Comparison of ENCODE assay signal across 9 mouse cellular contexts in the genomic region with DNA sequence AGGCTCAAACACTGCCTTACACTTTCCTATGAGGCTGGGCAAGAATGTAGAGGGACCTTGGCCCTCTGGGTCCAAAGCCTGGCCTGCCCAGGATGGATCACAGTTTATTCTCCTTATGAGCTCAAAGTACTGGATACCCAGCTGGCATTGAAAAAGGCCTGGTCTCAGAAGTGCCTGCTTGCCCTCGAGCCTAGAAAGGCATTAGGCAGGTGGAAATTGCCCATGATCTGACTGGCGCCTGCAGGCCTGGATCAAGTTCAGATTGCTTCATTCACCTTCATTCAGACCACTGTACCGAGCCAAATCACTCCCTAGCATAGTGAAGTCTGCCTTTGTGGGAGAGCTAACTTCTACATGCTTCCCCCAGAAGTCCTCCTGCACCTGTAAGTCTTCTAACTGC. TPM values are rescaled to one million over a fixed set of nuclear protein-coding genes. Genes with fewer than 3 reads are reported as not detected.
DNase-seq lines count a peak whose midpoint lies in the region; ATAC-seq and TF ChIP-seq lines count a peak whose summit lies in the region.
"Had no signal": no experiment of that assay in that cellular context is flagged by ENCODE, and none has a peak within 500 bp of the region (broad histone marks: within the 10 kb centered on the region; RNA-seq: fewer than 3 reads in every experiment).

No protein-coding gene starts in this region.

- H3K27me3 ChIP-seq in erythroblast, embryonic 14.5 days (ENCODE audit: control insufficient read depth), result no peaks in the 10 kb centered on the region
- H3K27me3 ChIP-seq in CH12.LX (replicated peaks), result no peaks in the 10 kb centered on the region
- no peaks in the 10 kb centered on the region for H3K27me3 ChIP-seq in forebrain, embryonic 15.5 days
- no peaks in the 10 kb centered on the region for H3K27me3 ChIP-seq in stomach, postnatal 0 days (ENCODE audit: control insufficient read depth, insufficient read depth, low read length)
- H3K27me3 ChIP-seq: Patski had no signal

- H3K4me3 ChIP-seq in erythroblast, embryonic 14.5 days (replicated peaks), result peak overlapping the region; percentile 95
- peak overlapping the region; percentile 4 to 67 (median 31) for H3K4me3 ChIP-seq in CH12.LX (replicated peaks in 1 of 3; ENCODE audit: low read depth in 2 of 3, low read length in 2 of 3, poor library complexity in 1 of 3)
- peak overlapping the region; percentile 91 for H3K4me3 ChIP-seq in forebrain, embryonic 15.5 days
- peak overlapping the region; percentile 92; the same call in 1 of the 2 replicates for H3K4me3 ChIP-seq in stomach, postnatal 0 days (ENCODE audit: low read depth, low read length)

- DNase-seq in CH12.LX (ENCODE audit: extremely low read depth), result no peak
- peak; percentile 72 to 85 for DNase-seq in kidney, postnatal 36 days
- no peak for DNase-seq in stomach, postnatal 0 days (ENCODE audit: low spot score)
- DNase-seq in urinary bladder, adult 2 months (ENCODE audit: low spot score), result no peak
- DNase-seq in frontal cortex, postnatal 14 days (ENCODE audit: low spot score in 2 of 2), result no peak

- TF ChIP-seq POLR2A in CH12.LX (IDR thresholded peaks at IDR 0.05; ENCODE audit: low read depth, low read length), result no peak

- peak overlapping the region; percentile 88; the same call in 1 of the 2 replicates for H3K9ac ChIP-seq in CH12.LX (ENCODE audit: insufficient read depth, low read depth)
- peak overlapping the region; percentile 22; the same call in 1 of the 2 replicates for H3K9ac ChIP-seq in forebrain, embryonic 15.5 days (replicated peaks)
- peak overlapping the region; percentile 2; the same call in 1 of the 2 replicates for H3K9ac ChIP-seq in stomach, postnatal 0 days (ENCODE audit: low read length)

- TF ChIP-seq RAD21 in CH12.LX (IDR thresholded peaks at IDR 0.05; ENCODE audit: low read depth, low read length), result no peak

- no peak for TF ChIP-seq EP300 in CH12.LX (IDR thresholded peaks at IDR 0.05; ENCODE audit: low read length)
- no peak for TF ChIP-seq EP300 in stomach, postnatal 0 days (optimal IDR thresholded peaks at IDR 0.05)

- peaks cover 9% of the 10 kb centered on the region for H3K36me3 ChIP-seq in erythroblast, embryonic 14.5 days (ENCODE audit: control insufficient read depth)
- peaks cover 0 to 6% of the 10 kb centered on the region in 2 experiments for H3K36me3 ChIP-seq in CH12.LX (replicated peaks in 1 of 2; ENCODE audit: control insufficient read depth in 1 of 2, insufficient read depth in 1 of 2, low read length in 1 of 2)
- H3K36me3 ChIP-seq in forebrain, embryonic 15.5 days, result no peaks in the 10 kb centered on the region
- no peaks in the 10 kb centered on the region for H3K36me3 ChIP-seq in stomach, postnatal 0 days (ENCODE audit: control insufficient read depth, insufficient read depth, low read length)

- H3K27ac ChIP-seq in CH12.LX (ENCODE audit: insufficient read depth, low read depth), result no peak overlapping the region
- no peak overlapping the region for H3K27ac ChIP-seq in forebrain, embryonic 15.5 days (replicated peaks)
- peak overlapping the region; percentile 53; the same call in 1 of the 2 replicates for H3K27ac ChIP-seq in stomach, postnatal 0 days (replicated peaks)

- in situ Hi-C loops in CH12.LX (cut with MboI; ENCODE audit: low pct_ligation_motif_present, low pct_unique_long_range_greater_than_20kb, low sequenced_read_pairs), result no loop called here

- H3K4me2 ChIP-seq in CH12.LX (ENCODE audit: insufficient read depth, low read depth, poor library complexity, severe bottlenecking), result peak overlapping the region; percentile 62
- peak overlapping the region; percentile 96 for H3K4me2 ChIP-seq in forebrain, embryonic 15.5 days (replicated peaks)
- peak overlapping the region; percentile 87; the same call in 1 of the 2 replicates for H3K4me2 ChIP-seq in stomach, postnatal 0 days (replicated peaks; ENCODE audit: low read depth)

- 48% methylated on average over 3 of the region's 3 CpGs for WGBS in forebrain, embryonic 15.5 days
- 54% methylated on average over 3 of the region's 3 CpGs for WGBS in stomach, postnatal 0 days

- peaks cover 32% of the 10 kb centered on the region for H3K4me1 ChIP-seq in erythroblast, embryonic 14.5 days (ENCODE audit: control insufficient read depth)
- peaks cover 12 to 31% of the 10 kb centered on the region in 2 experiments for H3K4me1 ChIP-seq in CH12.LX (ENCODE audit: control insufficient read depth in 1 of 2, insufficient read depth in 2 of 2)
- peaks cover 16% of the 10 kb centered on the region for H3K4me1 ChIP-seq in forebrain, embryonic 15.5 days
- peaks cover 4% of the 10 kb centered on the region; the same call in 1 of the 2 replicates for H3K4me1 ChIP-seq in stomach, postnatal 0 days (replicated peaks; ENCODE audit: control insufficient read depth, insufficient read depth)

- ATAC-seq in erythroblast, adult 5-6 weeks (replicated peaks; ENCODE audit: low FRiP score, poor library complexity, severe bottlenecking), result no peak
- no peak for ATAC-seq in forebrain, embryonic 15.5 days (replicated peaks)
- ATAC-seq in stomach, postnatal 0 days (ENCODE audit: low FRiP score, low TSS enrichment), result no peak

- no peak for TF ChIP-seq CTCF in CH12.LX (conservative IDR thresholded peaks at IDR 0.05 in 1 of 2, IDR thresholded peaks at IDR 0.05 in 1 of 2; ENCODE audit: low read depth in 2 of 2, low read length in 2 of 2)
- no peak for TF ChIP-seq CTCF in stomach, postnatal 0 days (IDR thresholded peaks at IDR 0.05; ENCODE audit: low read depth)

- dilution Hi-C loops in CH12.LX (cut with MboI; ENCODE audit: extremely low pct_ligation_motif_present, extremely low pct_unique_long_range_greater_than_20kb, low sequenced_read_pairs), result no loop called here

- H3K79me2 ChIP-seq in CH12.LX (replicated peaks; ENCODE audit: control insufficient read depth, extremely low read depth, insufficient read depth, poor library complexity, severe bottlenecking), result peaks cover 12% of the 10 kb centered on the region

- H3K9me3 ChIP-seq in erythroblast, embryonic 14.5 days (ENCODE audit: control insufficient read depth, low read length), result no peaks in the 10 kb centered on the region
- H3K9me3 ChIP-seq in CH12.LX (replicated peaks; ENCODE audit: low read length), result no peaks in the 10 kb centered on the region
- no peaks in the 10 kb centered on the region for H3K9me3 ChIP-seq in forebrain, embryonic 15.5 days
- no peaks in the 10 kb centered on the region for H3K9me3 ChIP-seq in stomach, postnatal 0 days (ENCODE audit: control insufficient read depth, low read length)

TF ChIP-seq in CH12.LX, 34 proteins besides CTCF, POLR2A, EP300 and RAD21:
- no peak for TF ChIP-seq PAX5 (IDR thresholded peaks at IDR 0.05; ENCODE audit: low read length)
- no peak for TF ChIP-seq RCOR1 (conservative IDR thresholded peaks at IDR 0.05; ENCODE audit: low read depth, low read length)
- no peak for TF ChIP-seq NELFE (IDR thresholded peaks at IDR 0.05; ENCODE audit: low read depth, low read length)
- TF ChIP-seq ZNF384 (IDR thresholded peaks at IDR 0.05; ENCODE audit: low read depth, low read length), result no peak
- TF ChIP-seq ELF1 (IDR thresholded peaks at IDR 0.05; ENCODE audit: low read depth, low read length), result no peak
- TF ChIP-seq SMC3 (IDR thresholded peaks at IDR 0.05; ENCODE audit: low read depth, low read length), result no peak
- no peak for TF ChIP-seq CHD2 (IDR thresholded peaks at IDR 0.05; ENCODE audit: low read length)
- TF ChIP-seq MAX (IDR thresholded peaks at IDR 0.05; ENCODE audit: low read length), result no peak
- TF ChIP-seq MXI1 (IDR thresholded peaks at IDR 0.05; ENCODE audit: low read depth, low read length), result no peak
- TF ChIP-seq USF1 (IDR thresholded peaks at IDR 0.05; ENCODE audit: low read depth, low read length), result no peak
- no peak for TF ChIP-seq TBP (conservative IDR thresholded peaks at IDR 0.05; ENCODE audit: low read depth, low read length)
- TF ChIP-seq HCFC1 (IDR thresholded peaks at IDR 0.05; ENCODE audit: low read depth, low read length), result no peak
- TF ChIP-seq IRF4 (IDR thresholded peaks at IDR 0.05; ENCODE audit: low read depth, low read length), result no peak

RNA-seq across cellular contexts. Expression of a gene that starts 22.3 kb away (rescaled TPM):
- 0.40 and 0.51 TPM in 2 replicates for polyA plus RNA-seq in erythroblast, embryonic 14.5 days (2012)
- 0.19 and 2.3 TPM in 2 replicates for total RNA-seq in erythroblast, adult 5-6 weeks (2015; ENCODE audit: low replicate concordance)
- total RNA-seq in erythroblast, adult 5-6 weeks (2017; ENCODE audit: low replicate concordance), result 1.2 and 3.2 TPM in 2 replicates
- total RNA-seq in CH12.LX (2012; rRNA removed) (13.1 and 13.3 TPM in 2 replicates), CH12.LX (2014; rRNA removed) (11.7 and 12.2 TPM in 2 replicates)
- polyA plus RNA-seq in CH12.LX (2012; ENCODE audit: insufficient read length, low read depth), result 11.7 and 13.1 TPM in 2 replicates
- 31.6 and 32.4 TPM in 2 replicates for polyA plus RNA-seq in forebrain, embryonic 15.5 days (2015; fragmentation: Nextera tagmentation; extraction: Ambion mirVana)
- polyA plus RNA-seq in stomach, postnatal 0 days (2015; fragmentation: Nextera tagmentation; extraction: Ambion mirVana), result 14.1 and 15.4 TPM in 2 replicates
- polyA plus RNA-seq in urinary bladder, adult 2 months (2012; rRNA removed), result 20.2 and 21.0 TPM in 2 replicates

RNA-seq across cellular contexts. Expression of a gene that starts 24.4 kb away (rescaled TPM):
- 10.8 and 14.0 TPM in 2 replicates for polyA plus RNA-seq in erythroblast, embryonic 14.5 days (2012)
- 16.5 and 28.1 TPM in 2 replicates for total RNA-seq in erythroblast, adult 5-6 weeks (2015; ENCODE audit: low replicate concordance)
- total RNA-seq in erythroblast, adult 5-6 weeks (2017; ENCODE audit: low replicate concordance), result 16.1 and 21.7 TPM in 2 replicates
- total RNA-seq in CH12.LX (2012; rRNA removed) (107 and 109 TPM in 2 replicates), CH12.LX (2014; rRNA removed) (70.9 and 73.8 TPM in 2 replicates)
- 90.8 and 95.1 TPM in 2 replicates for polyA plus RNA-seq in CH12.LX (2012; ENCODE audit: insufficient read length, low read depth)
- polyA plus RNA-seq in forebrain, embryonic 15.5 days (2015; fragmentation: Nextera tagmentation; extraction: Ambion mirVana), result 177 and 180 TPM in 2 replicates
- polyA plus RNA-seq in stomach, postnatal 0 days (2015; fragmentation: Nextera tagmentation; extraction: Ambion mirVana), result 219 and 225 TPM in 2 replicates
- 81.2 and 82.7 TPM in 2 replicates for polyA plus RNA-seq in urinary bladder, adult 2 months (2012; rRNA removed)

RNA-seq across cellular contexts. Expression of a gene that starts 48.4 kb away (rescaled TPM):
- 5.7 and 5.8 TPM in 2 replicates for polyA plus RNA-seq in erythroblast, embryonic 14.5 days (2012)
- total RNA-seq in erythroblast, adult 5-6 weeks (2015; ENCODE audit: low replicate concordance), result 14.4 and 17.1 TPM in 2 replicates
- total RNA-seq in erythroblast, adult 5-6 weeks (2017; ENCODE audit: low replicate concordance), result 26.0 and 32.9 TPM in 2 replicates
- total RNA-seq in CH12.LX (2012; rRNA removed), result 76.2 and 77.3 TPM in 2 replicates
- total RNA-seq in CH12.LX (2014; rRNA removed), result 67.5 and 70.3 TPM in 2 replicates
- polyA plus RNA-seq in CH12.LX (2012; ENCODE audit: insufficient read length, low read depth), result 124 and 133 TPM in 2 replicates
- polyA plus RNA-seq in forebrain, embryonic 15.5 days (2015; fragmentation: Nextera tagmentation; extraction: Ambion mirVana), result 138 and 140 TPM in 2 replicates
- 99.8 and 104 TPM in 2 replicates for polyA plus RNA-seq in stomach, postnatal 0 days (2015; fragmentation: Nextera tagmentation; extraction: Ambion mirVana)
- 97.5 and 103 TPM in 2 replicates for polyA plus RNA-seq in urinary bladder, adult 2 months (2012; rRNA removed)

Comparison
In these comparisons a context has a peak if more than half of its experiments do, and no peak if none do; other contexts are left out.
1. H3K4me3 ChIP-seq: peak in every context shown above with its lines; median percentile 95 in erythroblast, embryonic 14.5 days; 92 in stomach, postnatal 0 days; 91 in forebrain, embryonic 15.5 days; 31 in CH12.LX.
2. DNase-seq: peak in kidney, postnatal 36 days (2 of 2); none in CH12.LX (single experiment), stomach, postnatal 0 days (single experiment), urinary bladder, adult 2 months (single experiment) and frontal cortex, postnatal 14 days (0 of 2).
3. H3K9ac ChIP-seq: peak in every context shown above with its lines; median percentile 88 in CH12.LX; 22 in forebrain, embryonic 15.5 days; 2 in stomach, postnatal 0 days.
4. RNA of a gene that starts 48.4 kb away (polyA plus RNA-seq): 138 to 140 TPM in forebrain, embryonic 15.5 days, 124 to 133 TPM in CH12.LX, 97.5 to 103 TPM in urinary bladder, adult 2 months and 99.8 to 104 TPM in stomach, postnatal 0 days; 5.7 to 5.8 TPM in erythroblast, embryonic 14.5 days; every median in the first group is over 10 times any median in the second.
5. Peak in every context shown above with its lines, with median percentiles within 50 percentile points of each other: H3K4me2 ChIP-seq.